Mouse (Mus musculus) E14TG2a.4 (cell line): ENCODE data around the gene Olfr1137.

Experiments used
- H3K27me3 ChIP-seq: 2 replicates; pipeline ENCODE4 v1.6.1; 2014; ENCODE audit warnings: low read length, control low read depth; ENCODE audit not compliant: insufficient read depth
- H3K36me3 ChIP-seq: 2 replicates; pipeline ENCODE4 v1.6.1; 2014; ENCODE audit warnings: low read length, control low read depth; ENCODE audit not compliant: insufficient read depth
- H3K4me1 ChIP-seq: replicated peaks from 2 replicates; pipeline ENCODE4 v1.6.1; 2014; ENCODE audit warnings: low read depth, low read length, control low read depth
- H3K4me3 ChIP-seq: replicated peaks from 2 replicates; pipeline ENCODE4 v1.5.1; 2014; ENCODE audit warnings: mild to moderate bottlenecking, low read length
- H3K9me3 ChIP-seq: 2 replicates; pipeline ENCODE4 v1.6.1; 2014; ENCODE audit warnings: low read length, control low read depth
- CTCF ChIP-seq: conservative IDR thresholded peaks from 2 replicates; pipeline ENCODE4 v1.5.1; 2014; ENCODE audit warnings: low read length
- NANOG ChIP-seq: IDR thresholded peaks from 2 replicates; pipeline ENCODE4 v1.6.1; 2014; ENCODE audit warnings: borderline replicate concordance, low read length, mixed read lengths
- POU5F1 ChIP-seq: IDR thresholded peaks from 2 replicates; pipeline ENCODE4 v1.6.1; 2014; ENCODE audit warnings: low read length, borderline replicate concordance

Gene Olfr1137

DNA sequence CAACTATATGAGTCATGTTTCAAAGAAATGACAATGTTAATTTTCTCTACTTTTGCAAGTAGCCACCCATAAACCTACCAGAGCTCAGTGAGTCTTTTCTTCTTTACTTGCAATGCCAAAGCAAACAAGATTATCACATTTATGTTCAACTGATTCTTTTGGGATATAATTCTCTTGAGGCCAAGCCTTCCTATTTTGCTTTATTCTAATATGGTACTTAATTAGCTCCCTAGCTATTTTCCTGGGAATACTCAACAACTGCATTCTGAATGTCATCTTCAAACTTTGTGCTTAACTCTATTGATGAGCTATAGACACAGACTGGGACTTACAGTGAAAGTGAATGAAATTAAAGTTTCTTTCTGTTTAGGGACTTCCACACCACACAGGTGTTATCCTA is at the start of gene Olfr1137:
Gene Olfr1137, minus strand, starts transcription at position 101 of the 400 bp plus-strand sequence.
- TF ChIP-seq POU5F1 = no peak
- TF ChIP-seq NANOG = no peak
- no peak for TF ChIP-seq CTCF
- H3K4me1 ChIP-seq = no peaks in the 10 kb centered on the region
- no peaks in the 10 kb centered on the region for H3K36me3 ChIP-seq
- no peak within 1 kb of the TSS for H3K4me3 ChIP-seq
- no peaks in the 10 kb centered on the region for H3K9me3 ChIP-seq
- no peaks in the 10 kb centered on the region for H3K27me3 ChIP-seq

DNA sequence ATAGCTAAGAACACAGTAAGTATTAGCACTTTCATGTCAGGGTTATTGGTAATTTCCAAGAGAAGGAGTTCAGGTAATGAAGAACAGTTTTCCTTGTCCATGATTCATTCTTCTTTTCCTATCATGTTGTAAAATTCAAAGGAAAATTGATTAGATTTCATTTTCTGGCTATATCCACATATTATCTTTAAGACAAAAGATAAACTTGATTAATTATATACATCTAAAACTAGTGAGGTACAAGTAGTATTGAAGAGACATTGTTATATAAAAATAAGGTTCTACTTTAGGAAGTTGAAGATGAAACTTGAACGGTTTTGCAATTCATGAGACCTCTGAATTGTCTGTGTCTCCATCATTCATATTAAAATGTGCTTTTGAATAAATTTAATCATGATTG is 40.9 kb upstream of the Olfr1137 start, which contains the start of gene Olfr1141:
Gene Olfr1141, minus strand, starts transcription at position 101 of the 400 bp plus-strand sequence.
- TF ChIP-seq CTCF (no peak), NANOG (no peak), POU5F1 (no peak)
- H3K4me1 ChIP-seq = no peaks in the 10 kb centered on the region
- H3K4me3 ChIP-seq = no peak within 1 kb of the TSS
- no peaks in the 10 kb centered on the region for H3K9me3 ChIP-seq
- no peaks in the 10 kb centered on the region for H3K36me3 ChIP-seq
- no peaks in the 10 kb centered on the region for H3K27me3 ChIP-seq

DNA sequence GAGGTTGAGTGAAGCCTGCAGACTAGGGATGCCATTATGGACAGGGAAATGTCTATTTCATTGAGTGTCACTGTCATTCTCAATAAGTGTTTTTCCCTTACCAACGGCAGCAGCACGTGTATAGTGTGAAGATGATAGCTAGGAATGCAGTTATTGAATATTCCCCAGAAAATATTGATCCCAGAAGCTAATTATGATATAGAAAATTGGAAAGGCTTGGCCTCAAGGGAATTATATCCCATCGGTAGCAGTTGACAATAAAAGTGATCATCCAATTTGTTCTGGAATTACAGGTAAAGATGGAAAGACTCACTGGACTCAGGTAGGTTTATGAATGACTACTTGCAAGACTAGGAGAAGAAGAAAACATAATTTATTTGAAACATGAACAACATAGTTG is 30.5 kb upstream of the Olfr1137 start, which contains the start of gene Olfr1140:
Gene Olfr1140, plus strand, starts transcription at position 301 of the 400 bp plus-strand sequence.
- no peak within 1 kb of the TSS for H3K4me3 ChIP-seq
- no peaks in the 10 kb centered on the region for H3K27me3 ChIP-seq
- H3K36me3 ChIP-seq = no peaks in the 10 kb centered on the region
- TF ChIP-seq POU5F1 (no peak), NANOG (no peak), CTCF (no peak)
- no peaks in the 10 kb centered on the region for H3K4me1 ChIP-seq
- no peaks in the 10 kb centered on the region for H3K9me3 ChIP-seq

DNA sequence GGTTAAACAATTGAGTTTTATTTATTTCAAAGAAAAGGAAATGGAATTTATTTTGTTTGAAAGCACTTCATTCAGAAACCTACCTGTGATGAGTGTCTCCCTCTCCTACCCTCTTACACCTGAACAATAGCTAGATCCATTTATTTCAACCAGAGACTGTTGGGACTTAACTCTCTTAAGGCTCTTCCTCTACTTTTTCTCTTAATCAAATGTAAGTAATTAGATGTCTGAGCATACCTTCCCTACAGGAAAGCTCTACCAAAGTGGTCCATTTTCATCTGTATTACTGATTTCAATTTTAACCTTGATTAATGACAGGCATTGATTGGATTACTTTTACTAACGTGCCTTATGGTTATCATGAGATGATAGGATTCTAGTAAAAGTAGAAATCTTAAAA is 26.9 kb upstream of the Olfr1137 start, which contains the start of gene Olfr1138:
Gene Olfr1138, minus strand, starts transcription at position 101 of the 400 bp plus-strand sequence.
- H3K4me3 ChIP-seq = no peak within 1 kb of the TSS
- H3K4me1 ChIP-seq = no peaks in the 10 kb centered on the region
- no peaks in the 10 kb centered on the region for H3K36me3 ChIP-seq
- no peaks in the 10 kb centered on the region for H3K9me3 ChIP-seq
- no peaks in the 10 kb centered on the region for H3K27me3 ChIP-seq
- TF ChIP-seq NANOG = no peak
- no peak for TF ChIP-seq CTCF
- TF ChIP-seq POU5F1 = no peak

DNA sequence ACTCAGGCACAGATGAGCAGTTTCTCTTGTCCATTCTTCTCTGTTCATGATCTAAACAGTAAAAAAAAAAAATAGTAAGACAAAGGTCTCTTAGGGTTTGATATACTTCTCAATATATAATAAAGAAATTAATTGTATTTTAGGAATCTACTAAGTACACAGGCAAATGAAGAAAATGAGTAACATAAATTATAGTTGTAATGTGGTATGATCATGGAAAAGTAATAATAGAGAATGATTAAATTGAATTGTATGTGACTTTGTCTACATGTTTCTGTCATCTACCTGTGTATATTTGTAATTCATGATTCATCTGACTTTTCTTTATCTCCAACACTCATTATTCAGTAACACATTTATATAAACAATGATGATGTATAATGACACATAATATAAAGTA is 19.1 kb downstream of the Olfr1137 start, which contains the start of gene Olfr1136:
Gene Olfr1136, minus strand, starts transcription at position 101 of the 400 bp plus-strand sequence.
- H3K4me1 ChIP-seq = no peaks in the 10 kb centered on the region
- no peaks in the 10 kb centered on the region for H3K9me3 ChIP-seq
- TF ChIP-seq CTCF = no peak
- no peak for TF ChIP-seq POU5F1
- TF ChIP-seq NANOG = no peak
- H3K27me3 ChIP-seq = no peaks in the 10 kb centered on the region
- no peak within 1 kb of the TSS for H3K4me3 ChIP-seq
- H3K36me3 ChIP-seq = no peaks in the 10 kb centered on the region

DNA sequence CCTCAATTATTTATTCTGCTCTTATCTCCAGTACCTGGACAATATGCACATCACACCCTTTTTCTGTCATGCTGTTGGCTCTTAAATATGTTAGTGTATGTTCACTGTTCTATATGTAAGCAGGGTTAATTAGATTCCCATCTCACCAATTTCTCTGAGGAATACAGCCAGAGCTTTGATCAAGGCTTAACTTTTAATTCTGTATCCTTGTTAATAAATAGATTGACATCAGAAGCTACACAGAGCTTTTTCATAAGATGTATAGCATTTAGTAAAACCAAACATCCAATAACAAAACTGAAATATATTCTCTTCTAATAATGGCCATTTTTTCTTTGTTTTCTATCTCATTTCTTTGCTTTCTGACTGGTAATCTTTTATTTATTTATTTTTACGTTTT is 39.4 kb downstream of the Olfr1137 start, which contains the start of gene Olfr1135:
Gene Olfr1135, minus strand, starts transcription at position 101 of the 400 bp plus-strand sequence.
- H3K36me3 ChIP-seq = no peaks in the 10 kb centered on the region

More for the DNA sequence above, 39.4 kb downstream of the Olfr1137 start, which contains the start of gene Olfr1135:
- Histone ChIP-seq H3K4me3 (no peak within 1 kb of the TSS), H3K4me1 (no peaks in the 10 kb centered on the region), H3K27me3 (no peaks in the 10 kb centered on the region), H3K9me3 (no peaks in the 10 kb centered on the region)
- no peak for TF ChIP-seq POU5F1
- TF ChIP-seq CTCF = no peak
- no peak for TF ChIP-seq NANOG
